Mouse (Mus musculus) G1E (cell line): Measurements from ENCODE around the gene Ccdc154. TPM values are rescaled to one million over a fixed set of nuclear protein-coding genes. Genes with fewer than 3 reads are reported as not detected.

Experiments
- ATAC-seq: 2 replicates; pipeline ENCODE4 v1.8.0; 2016; ENCODE audit warnings: mild to moderate bottlenecking; ENCODE audit not compliant: insufficient number of reproducible peaks, poor library complexity, low FRiP score, severe bottlenecking; ENCODE audit errors: extremely low read depth
- DNase-seq: peaks from one replicate; pipeline ENCODE4 v3.0.0; 2012; ENCODE audit warnings: low spot score
- H3K27me3 ChIP-seq: 2 replicates; pipeline ENCODE4 v1.6.1; 2012; ENCODE audit warnings: mild to moderate bottlenecking, low read length, inconsistent platforms; ENCODE audit not compliant: insufficient read depth
- H3K36me3 ChIP-seq: replicated peaks from 2 replicates; pipeline ENCODE3; 2012; ENCODE audit warnings: mild to moderate bottlenecking, inconsistent platforms
- H3K4me1 ChIP-seq: 2 replicates; pipeline ENCODE4 v1.6.1; 2012; ENCODE audit warnings: low read depth, low read length, inconsistent platforms, mixed read lengths; ENCODE audit not compliant: insufficient read depth
- H3K4me3 ChIP-seq: 2 replicates; pipeline ENCODE4 v1.5.1; 2012; ENCODE audit warnings: low read depth, mild to moderate bottlenecking, inconsistent platforms, low read length, moderate library complexity, mixed read lengths
- H3K9me3 ChIP-seq: replicated peaks from 2 replicates; pipeline ENCODE4 v1.6.1; 2012; ENCODE audit warnings: inconsistent platforms
- CTCF ChIP-seq: IDR thresholded peaks from 2 replicates; pipeline ENCODE4 v1.5.1; 2012; ENCODE audit warnings: low read depth, low read length, inconsistent platforms, mixed read lengths
- GATA1 ChIP-seq: IDR thresholded peaks from 2 replicates; pipeline ENCODE4 v1.6.1; 2012; ENCODE audit warnings: borderline replicate concordance, low read length, inconsistent platforms, mixed read lengths
- GATA2 ChIP-seq: IDR thresholded peaks from 2 replicates; pipeline ENCODE4 v1.6.1; 2012; ENCODE audit warnings: low read depth, low read length, inconsistent platforms, borderline replicate concordance
- POLR2AphosphoS5 ChIP-seq: IDR thresholded peaks from 2 replicates; pipeline ENCODE4 v1.6.1; 2012; ENCODE audit warnings: low read depth, low read length, inconsistent platforms; ENCODE audit not compliant: insufficient replicate concordance
- TAL1 ChIP-seq: conservative IDR thresholded peaks from 2 replicates; pipeline ENCODE4 v1.6.1; 2012; ENCODE audit warnings: low read depth, low read length, inconsistent platforms, mixed read lengths
- polyA plus RNA-seq: library from polyadenylated mRNA; stranded (reverse); fragments of >175 nt; gene quantifications from 2 replicates; pipeline ENCODE4 v1.2.3, GENCODE M21; 2012
- total RNA-seq, 2 experiments: library from RNA; stranded (forward) in 1 of 2; stranded (reverse) in 1 of 2; fragments of 200-1000 nt in 1 of 2; fragments of >200 nt in 1 of 2; fragmentation: Nextera tagmentation in 1 of 2; gene quantifications; 2 replicates each; pipeline ENCODE4 v1.2.3; 2014 to 2017

The Ccdc154 gene
- total and polyA plus RNA-seq, 3 experiments: 0.05 TPM; not detected in 2

DNA sequence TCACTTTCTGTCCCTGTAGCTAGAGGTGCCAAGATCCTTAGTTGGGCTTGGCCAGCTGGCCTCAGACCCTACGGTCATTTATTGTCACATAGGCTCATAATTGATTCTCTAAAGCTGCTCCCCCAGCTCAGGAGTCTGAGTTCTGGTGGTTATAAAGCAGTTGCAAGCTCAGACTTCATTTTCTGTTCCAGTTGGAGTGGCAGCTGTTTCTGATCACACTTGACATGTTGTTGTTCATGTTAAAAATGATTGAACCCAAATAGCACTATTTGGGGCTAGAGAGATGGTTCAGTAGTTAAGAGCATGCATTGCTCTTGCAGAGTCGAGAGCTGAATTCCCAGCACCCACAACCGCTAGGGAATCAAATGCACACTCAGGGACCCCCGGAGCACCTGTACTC lies 47.7 kb downstream of the Ccdc154 start:
- no peaks in the 10 kb centered on the region for H3K9me3 ChIP-seq
- H3K4me1 ChIP-seq: peaks cover under 1% of the 10 kb centered on the region; the same call in 1 of the 2 replicates
- H3K27me3 ChIP-seq: no peaks in the 10 kb centered on the region
- no peak for DNase-seq
- no peak overlapping the region for H3K4me3 ChIP-seq
- TF ChIP-seq POLR2AphosphoS5: no peak
- no peak for TF ChIP-seq CTCF
- TF ChIP-seq GATA2: no peak
- TF ChIP-seq GATA1: no peak
- H3K36me3 ChIP-seq: peaks cover 98% of the 10 kb centered on the region
- no peak for ATAC-seq

- Histone ChIP-seq H3K4me3 (no peak overlapping the region), H3K27me3 (no peaks in the 10 kb centered on the region), H3K4me1 (peaks cover 7% of the 10 kb centered on the region; the same call in 1 of the 2 replicates), H3K36me3 (peaks cover 98% of the 10 kb centered on the region), H3K9me3 (no peaks in the 10 kb centered on the region)
- ATAC-seq (no peak), DNase-seq (no peak)
- TF ChIP-seq GATA1: no peak
Measured at GRCm38 (mm10) chr17:25210680-25211466, 48.6 kb downstream of the Ccdc154 start.

DNA sequence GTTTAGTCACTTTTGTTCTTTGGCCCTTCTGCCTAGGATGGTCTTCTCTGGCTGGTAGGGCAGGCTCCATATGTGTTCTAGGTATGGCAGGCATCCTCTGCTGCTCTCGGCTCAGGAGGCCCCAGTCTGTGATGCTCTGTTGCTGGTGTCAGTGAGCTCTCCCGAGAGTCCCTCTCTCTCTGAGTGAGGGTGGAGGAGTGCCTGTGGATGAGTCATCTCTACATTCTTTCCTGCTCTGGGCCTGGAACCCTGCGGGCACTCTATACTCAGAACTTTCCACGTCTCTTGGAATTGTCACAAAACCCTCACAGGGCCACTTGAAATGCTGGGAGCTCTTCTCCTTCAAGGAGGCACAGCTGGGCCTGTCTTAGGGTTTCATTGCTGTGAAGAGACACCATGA lies 49.4 kb downstream of the Ccdc154 start:
- ATAC-seq: no peak
- TF ChIP-seq TAL1 (no peak), POLR2AphosphoS5 (no peak), GATA1 (no peak), CTCF (no peak), GATA2 (no peak)
- Histone ChIP-seq H3K9me3 (no peaks in the 10 kb centered on the region), H3K27me3 (no peaks in the 10 kb centered on the region), H3K4me3 (no peak overlapping the region), H3K4me1 (peaks cover 8% of the 10 kb centered on the region), H3K36me3 (peaks cover 96% of the 10 kb centered on the region)
- no peak for DNase-seq

DNA sequence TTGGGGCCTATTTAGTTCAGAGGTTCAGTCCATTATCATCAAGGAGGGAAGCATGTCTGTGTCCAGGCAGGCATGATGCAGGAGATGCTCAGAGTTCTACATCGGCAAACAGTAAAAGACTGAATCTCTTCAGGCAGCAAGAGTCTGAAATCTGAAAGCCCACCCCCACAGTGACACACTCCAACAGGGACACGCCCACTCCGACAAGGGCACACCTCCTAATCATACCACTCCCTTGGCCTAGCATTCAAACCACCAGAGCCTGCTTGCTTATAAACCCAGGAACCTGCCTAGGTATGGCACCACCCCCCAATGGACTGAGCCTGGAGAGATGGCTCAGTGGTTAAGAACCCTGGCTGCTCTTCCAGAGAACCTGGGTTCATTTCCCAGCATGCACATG lies 53.2 kb downstream of the Ccdc154 start:
- no peak for DNase-seq
- peaks cover 95% of the 10 kb centered on the region for H3K36me3 ChIP-seq
- no peak for ATAC-seq
- peaks cover 31% of the 10 kb centered on the region for H3K4me1 ChIP-seq
- no peaks in the 10 kb centered on the region for H3K27me3 ChIP-seq
- TF ChIP-seq GATA2 (no peak), GATA1 (no peak), CTCF (no peak), POLR2AphosphoS5 (no peak), TAL1 (no peak)
- no peak overlapping the region for H3K4me3 ChIP-seq
- H3K9me3 ChIP-seq: no peaks in the 10 kb centered on the region

DNA sequence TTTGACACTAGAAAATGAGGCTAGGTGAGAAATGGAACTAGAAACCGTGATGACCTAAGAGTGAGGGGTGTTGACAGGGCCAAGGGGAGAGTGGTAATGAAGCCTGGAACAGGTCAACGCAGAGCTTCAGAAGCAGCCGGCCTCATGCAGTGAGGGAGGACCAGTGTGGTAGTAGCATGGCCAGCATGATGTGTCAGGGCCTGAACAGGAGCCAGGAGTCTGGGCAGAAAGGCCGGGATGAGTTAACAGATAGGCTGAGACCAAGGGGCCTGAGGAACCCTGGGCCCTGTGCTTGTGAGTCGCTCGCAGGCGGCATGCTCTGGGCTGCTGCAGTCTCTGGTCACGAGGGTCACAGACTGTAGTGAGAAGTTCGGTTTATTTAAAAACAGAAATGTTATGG lies 56.7 kb downstream of the Ccdc154 start:
- H3K9me3 ChIP-seq: no peaks in the 10 kb centered on the region
- no peak for TF ChIP-seq POLR2AphosphoS5
- no peak for TF ChIP-seq TAL1
- peaks cover 61% of the 10 kb centered on the region for H3K4me1 ChIP-seq
- H3K36me3 ChIP-seq: peaks cover 77% of the 10 kb centered on the region
- DNase-seq (no peak), ATAC-seq (no peak)
- H3K4me3 ChIP-seq: no peak overlapping the region
- no peaks in the 10 kb centered on the region for H3K27me3 ChIP-seq

DNA sequence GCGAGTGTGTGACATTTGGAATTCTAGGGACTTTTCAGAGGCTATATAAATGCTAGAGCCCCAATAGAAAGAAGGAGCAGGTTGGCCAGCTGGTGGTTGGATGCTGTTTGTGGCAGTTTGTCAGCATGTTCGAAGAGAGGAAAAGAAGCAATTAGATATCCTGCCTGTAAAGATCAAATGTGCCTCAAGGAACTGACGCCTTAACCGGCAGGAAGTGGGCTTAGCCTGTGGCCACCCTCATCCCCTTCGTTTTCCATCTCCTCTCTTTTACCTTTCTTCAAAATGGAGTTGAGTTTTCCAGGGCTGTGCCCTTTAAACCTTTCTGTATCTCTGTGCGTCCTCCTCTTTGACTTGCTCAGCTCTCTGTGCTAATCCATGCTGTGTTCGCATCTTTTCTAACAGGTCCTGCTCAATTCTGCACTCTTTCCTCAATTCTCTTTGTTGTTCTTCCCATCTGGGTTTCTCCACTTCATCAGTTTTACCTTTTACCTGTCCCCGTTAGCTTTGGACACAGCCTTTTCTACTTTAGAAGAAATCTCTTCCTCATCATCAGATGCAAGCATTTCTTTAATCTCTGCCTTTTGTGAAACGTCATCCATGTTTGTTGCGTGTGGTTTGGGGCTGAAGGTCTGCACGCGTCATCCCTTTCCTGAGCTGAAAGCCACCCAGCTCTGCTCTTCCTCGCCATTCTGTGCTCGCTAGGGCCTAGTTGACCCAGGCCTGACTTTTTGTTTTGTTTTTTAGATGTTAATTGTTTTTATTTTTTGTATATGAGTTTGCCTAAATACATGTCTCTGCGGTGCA lies 57.4 kb downstream of the Ccdc154 start:
- H3K9me3 ChIP-seq: no peaks in the 10 kb centered on the region
- peaks cover 77% of the 10 kb centered on the region for H3K36me3 ChIP-seq
- H3K27me3 ChIP-seq: no peaks in the 10 kb centered on the region
- TF ChIP-seq POLR2AphosphoS5 (no peak), CTCF (no peak), TAL1 (no peak), GATA2 (no peak), GATA1 (no peak)
- ATAC-seq: no peak
- H3K4me1 ChIP-seq: peaks cover 68% of the 10 kb centered on the region
- no peak overlapping the region for H3K4me3 ChIP-seq
- DNase-seq: no peak
